Mouse (Mus musculus) CD8-positive naive resting alpha-beta T cell, adult 2 months (primary cell): ENCODE data around the gene Gm15557.
A peak's percentile ranks its signal among the peaks of the same experiment; 100 is the strongest.

Experiments used
- DNase-seq, 2 experiments: peaks; one replicate each; pipeline ENCODE4 v3.0.0; 2022; ENCODE audit warnings: low read depth in 2 of 2, low spot score in 2 of 2

The Gm15557 gene

DNA sequence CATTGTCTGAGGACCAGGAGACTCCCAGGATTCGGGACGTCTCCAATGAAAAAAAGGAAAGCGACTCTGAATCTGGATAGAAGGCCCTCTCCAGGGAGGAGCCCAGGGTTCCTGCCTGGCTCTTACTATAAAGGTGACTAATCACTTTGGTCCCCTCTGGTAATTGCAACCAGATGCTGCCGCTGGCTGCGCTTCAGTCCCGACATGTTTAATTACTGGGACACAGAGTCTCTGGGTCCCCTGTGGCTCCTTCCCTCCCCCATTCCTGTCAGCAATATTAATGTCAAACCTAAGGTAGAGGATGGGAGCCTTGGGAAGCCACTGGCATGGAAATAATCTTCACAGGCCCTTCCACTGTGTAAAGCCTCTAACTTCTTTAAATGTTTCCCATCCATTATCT, 8.8 kb downstream of the Gm15557 start:
- no peak for DNase-seq

DNA sequence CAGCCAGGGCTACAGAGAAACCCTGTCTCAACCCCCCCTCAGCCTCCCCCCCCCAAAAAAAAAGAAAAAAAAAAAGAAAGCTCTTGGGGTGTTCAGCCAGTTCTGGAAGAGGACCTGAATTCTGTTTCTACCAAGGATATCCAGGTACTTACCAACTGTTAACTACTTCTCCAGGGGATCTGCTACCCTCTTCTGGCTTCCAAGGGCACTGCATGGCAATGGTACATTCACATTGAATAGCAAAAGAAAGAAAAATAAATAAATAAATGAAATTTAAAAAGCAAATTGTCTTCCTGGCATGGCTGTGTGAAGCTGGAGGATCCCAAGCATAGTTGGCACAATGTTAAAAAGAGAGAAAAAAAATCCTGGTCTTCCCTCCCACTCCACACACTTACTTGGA, 11.5 kb downstream of the Gm15557 start:
- DNase-seq: peak in 1 of 2 experiments; percentile 33

DNA sequence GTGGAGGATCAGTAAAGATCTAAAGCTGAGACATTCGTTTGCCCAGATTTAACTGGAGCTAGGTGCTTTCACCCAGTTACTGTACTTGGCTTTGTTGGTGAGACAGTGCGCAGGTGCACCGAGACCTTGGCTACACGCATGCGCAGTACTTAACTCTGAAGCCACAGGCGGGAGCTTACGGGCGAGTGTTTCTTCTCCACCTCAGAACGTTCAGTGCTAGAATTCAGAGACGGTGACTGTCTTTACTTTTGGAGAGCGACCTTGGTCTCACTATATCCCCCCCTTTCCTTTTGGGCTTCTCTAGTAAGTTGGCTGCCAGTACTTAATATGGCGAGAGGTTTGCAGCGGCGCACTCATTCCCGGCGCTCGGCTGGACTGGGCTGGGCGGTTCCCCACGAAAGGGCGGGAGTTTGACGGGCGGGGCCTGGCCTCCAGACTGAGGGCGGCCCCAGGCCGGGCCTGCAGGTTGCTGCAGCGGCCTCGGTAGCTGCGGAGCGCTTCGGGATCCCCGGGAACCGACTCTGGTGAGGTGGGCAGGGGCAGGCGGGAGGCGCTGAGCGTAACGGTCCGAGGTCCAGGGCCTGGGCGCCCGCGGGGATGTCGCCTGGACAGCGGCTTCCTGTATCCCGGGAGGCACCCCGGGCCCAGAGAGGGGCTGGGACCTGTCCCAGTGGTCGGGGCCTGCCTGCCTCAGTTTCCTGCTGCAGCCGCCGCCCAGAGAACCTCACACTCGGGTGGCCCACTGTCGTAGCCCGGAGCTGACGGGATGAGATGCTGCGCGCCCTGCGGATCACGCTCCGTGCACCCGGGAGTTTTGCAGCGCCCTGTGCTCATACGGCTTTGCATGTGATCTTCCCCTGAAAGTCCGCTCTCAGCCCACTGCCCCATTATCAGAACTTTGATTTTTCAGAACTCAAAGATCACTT, 15.9 kb downstream of the Gm15557 start, which contains the start of gene Cep250:
Gene Cep250 (plus strand): TSS at position 325 of the 926 bp plus-strand sequence.
- DNase-seq: peak; percentile 86 to 87

DNA sequence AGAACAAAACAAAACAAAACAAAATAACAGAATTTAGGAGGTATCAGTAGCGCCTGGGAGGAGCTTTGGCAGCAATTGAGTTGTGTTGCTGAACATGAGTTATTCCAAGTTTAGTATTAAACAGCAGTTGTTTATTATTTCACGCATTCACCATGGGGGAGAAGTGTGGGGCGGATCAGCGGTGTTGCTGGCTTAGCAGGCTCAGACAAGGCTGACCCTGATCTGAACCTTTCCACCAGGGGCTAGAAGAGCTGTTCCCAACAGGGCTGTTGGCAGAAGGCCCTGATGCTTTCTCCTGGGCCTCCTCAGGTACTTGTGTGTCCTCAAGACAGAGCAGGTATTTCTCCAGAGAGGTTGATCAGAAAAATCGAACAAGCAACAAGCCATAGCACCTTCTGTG, 19.5 kb downstream of the Gm15557 start:
- DNase-seq: no peak

DNA sequence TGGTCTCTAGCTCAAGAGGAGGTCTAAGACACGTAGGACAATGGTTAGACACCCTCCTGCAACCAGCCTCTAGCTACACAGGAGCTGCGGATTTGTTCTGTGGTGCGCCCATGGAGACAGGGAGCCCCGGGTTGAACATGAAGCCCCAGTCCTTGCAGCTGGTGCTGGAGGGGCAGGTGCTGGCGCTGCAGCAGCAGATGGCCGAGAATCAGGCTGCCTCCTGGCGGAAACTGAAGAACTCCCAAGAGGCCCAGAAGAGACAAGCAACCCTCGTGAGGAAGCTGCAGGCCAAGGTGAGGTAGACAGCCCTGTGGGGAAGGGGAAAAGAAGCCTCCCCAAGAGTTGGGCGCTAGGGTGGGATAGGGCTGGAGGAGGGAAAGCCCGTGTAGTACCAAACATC, 21.3 kb downstream of the Gm15557 start:
- DNase-seq: no peak

DNA sequence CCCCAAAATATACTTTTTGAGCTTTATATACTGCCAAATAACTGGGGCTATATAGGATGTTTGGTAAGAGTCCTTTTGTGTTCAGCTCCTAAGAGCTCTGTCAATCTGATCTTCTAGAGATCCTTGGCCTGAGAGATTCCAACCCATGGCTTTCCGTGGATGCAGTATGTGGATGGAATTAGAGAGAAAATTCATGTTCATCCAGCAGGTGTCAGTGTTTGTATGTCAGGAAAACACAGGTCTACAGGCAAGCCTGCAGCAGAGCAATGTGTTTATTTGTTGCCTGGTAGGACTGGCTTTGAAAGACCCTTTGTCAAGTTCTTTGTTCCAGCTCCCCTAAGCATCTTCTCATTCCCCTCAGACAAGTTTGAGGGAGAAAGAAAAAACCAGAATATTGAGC, 22.5 kb downstream of the Gm15557 start:
- DNase-seq: no peak

DNA sequence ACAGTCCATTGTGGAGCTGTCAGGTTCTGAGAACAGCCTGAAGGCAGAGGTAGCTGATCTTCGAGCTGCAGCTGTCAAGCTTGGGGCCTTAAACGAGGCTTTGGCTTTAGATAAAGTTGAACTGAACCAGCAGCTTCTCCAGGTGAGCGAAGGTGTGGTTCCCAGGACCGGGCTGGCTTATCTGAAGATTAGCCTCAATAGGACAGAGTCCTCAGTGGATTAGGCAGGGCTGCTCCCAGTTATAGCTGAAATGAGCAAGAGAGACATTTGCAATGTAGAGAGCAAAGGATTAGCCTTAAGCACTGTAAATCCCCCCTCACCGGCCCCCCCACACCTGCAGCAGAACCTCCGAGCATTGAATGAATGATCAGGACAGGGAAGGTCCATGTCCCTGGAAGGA, 32.8 kb downstream of the Gm15557 start:
- no peak for DNase-seq

DNA sequence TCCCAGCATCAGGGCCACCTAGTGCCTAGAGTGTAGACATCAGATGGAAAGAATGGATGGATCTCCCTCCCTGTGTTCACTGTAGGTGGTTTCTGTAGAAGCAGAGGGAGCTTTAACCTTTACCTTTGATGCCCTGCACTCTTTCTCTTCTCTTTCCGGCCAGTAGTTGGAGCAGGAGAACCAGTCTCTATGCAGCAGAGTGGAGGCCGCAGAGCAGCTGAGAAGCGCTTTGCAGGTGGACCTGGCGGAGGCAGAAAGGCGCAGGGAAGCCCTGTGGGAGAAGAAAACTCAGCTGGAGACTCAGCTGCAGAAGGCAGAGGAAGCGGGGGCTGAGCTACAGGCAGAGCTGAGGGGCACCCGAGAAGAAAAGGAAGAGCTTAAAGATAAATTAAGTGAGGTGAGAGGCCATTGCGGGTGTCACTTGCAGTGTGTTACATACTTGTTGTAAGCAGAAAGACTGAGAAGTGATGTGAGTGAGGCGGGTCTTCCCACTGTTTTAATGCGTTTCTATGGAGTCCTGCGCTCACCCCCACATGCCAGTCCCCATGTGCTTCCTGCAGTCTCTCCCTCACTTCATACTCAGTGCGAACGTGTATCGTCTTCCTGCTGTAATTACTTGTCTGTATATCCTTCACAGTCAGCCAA, 33.7 kb downstream of the Gm15557 start:
- no peak for DNase-seq

DNA sequence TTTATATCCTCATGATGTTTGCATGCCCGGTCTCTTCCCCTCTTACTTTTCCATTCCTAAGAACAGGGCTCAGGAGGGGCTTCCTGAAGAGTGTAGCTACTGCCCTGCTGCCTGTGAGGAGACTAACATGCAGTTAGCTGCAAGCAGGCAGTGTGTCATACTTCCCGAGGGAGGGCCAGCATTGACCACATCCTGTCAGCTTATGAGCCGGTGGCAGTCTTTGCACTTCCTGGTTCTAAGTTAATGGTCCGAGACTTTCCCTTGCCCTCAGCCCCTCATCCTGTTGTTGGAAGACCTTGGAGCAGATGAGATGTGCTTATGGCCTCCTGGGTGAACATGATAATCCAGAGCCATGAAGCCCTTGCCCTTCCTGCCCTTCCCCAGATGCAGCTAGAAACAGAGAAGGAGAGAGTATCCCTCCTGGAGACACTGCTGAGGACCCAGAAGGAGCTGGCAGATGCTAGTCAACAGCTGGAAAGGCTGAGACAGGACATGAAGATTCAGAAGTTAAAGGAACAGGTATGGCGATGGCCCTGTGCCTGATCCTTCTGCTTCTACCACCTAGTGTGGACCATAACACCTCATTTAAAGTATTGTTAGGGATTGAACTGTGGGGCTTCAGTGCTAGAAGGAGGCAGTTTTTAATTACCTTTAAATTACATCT, 38.9 kb downstream of the Gm15557 start:
- peak; percentile 52 to 69 for DNase-seq

DNA sequence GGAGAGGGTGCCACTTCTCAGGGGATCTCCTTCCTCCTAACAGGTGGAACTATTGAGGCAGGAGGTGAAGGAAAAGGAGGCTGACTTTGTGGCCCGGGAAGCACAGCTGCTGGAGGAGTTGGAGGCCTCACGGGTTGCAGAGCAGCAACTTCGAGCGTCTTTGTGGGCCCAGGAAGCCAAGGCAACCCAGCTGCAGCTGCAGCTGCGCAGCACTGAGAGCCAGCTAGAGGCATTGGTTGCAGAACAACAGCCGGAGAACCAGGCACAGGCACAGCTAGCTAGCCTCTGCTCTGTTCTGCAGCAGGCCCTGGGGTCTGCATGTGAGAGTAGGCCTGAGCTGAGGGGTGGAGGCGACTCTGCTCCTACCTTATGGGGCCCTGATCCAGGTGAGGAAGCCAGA, 45.2 kb downstream of the Gm15557 start:
- DNase-seq: no peak

DNA sequence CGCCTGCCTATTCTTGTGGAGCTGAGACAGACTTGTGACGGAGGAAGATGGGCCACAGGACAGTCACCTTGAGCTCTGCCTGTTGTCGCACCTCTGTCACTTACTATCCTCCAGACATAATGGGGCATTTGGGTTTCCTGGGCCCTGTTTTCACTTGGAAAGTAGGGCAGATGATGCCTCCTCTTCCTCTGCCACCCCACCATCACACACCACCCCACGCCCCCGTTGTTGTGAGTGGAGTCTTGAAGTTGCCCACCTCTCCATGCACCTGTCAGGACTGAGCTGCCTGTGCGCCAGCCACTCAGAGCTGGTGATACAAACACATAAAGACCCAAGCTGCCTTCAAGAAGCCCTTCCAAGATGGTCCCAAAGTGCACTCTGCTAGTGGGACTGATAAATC, 46.6 kb downstream of the Gm15557 start:
- no peak for DNase-seq

DNA sequence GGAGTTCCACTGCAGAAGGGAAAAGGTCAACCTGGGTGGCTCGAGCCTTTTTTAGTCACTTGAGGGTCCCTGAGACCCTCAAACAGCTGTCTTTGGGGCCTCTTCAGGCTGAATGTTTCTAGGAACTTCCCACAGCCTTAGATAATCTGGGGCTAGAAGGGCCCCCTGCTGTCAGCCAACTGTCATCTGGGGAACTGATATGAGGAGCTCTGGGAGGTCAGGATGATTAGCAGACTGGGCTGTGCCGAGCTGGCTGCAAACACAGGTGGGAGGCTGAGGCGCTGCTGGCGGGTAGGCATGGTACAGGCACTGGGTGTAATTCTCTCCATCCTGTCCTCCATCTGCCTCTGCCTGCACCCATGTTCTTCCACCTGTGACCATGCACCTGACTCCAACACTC, 48.6 kb downstream of the Gm15557 start:
- DNase-seq: no peak

DNA sequence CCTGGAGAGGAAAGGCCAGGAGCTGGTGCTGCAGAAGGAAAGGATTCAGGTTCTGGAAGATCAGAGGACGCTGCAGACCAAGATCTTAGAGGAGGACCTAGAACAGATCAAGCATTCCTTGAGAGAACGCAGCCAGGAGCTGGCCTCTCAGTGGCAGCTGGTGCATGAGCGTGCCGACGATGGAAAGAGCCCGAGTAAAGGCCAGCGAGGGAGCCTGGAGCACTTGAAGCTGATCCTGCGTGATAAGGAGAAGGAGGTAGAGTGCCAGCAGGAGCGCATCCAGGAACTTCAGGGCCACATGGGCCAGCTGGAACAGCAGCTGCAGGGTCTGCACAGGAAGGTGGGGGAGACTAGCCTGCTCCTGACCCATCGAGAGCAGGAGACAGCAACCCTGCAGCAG, 50.6 kb downstream of the Gm15557 start:
- no peak for DNase-seq

DNA sequence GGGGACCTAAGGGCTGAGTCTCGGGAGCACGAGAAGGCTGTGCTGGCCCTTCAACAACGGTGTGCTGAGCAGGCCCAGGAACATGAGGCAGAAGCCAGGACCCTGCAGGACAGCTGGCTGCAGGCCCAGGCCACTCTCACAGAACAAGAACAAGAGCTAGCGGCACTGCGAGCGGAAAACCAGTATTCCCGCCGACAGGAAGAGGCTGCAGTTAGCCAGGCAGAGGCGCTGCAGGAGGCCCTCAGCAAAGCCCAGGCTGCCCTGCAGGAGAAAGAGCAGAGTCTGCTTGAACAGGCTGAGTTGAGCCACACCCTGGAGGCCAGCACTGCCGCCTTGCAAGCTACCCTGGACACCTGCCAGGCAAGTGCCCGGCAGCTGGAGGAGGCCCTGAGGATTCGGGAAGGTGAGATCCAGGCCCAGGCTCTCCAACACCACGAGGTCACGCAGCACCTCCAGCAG, 51.4 kb downstream of the Gm15557 start:
- DNase-seq: no peak
